Mouse (Mus musculus) limb, embryonic 14.5 days (tissue): ENCODE measurements at regions not wholly inside any gene's neighbourhood (a gene's known extent, or its start where the extent isn't known, plus 50 kb on each side); places are given as distances from the start of the nearest gene placed in this dataset.

Experiments
- ATAC-seq: fragments of 200-750 bp; cut with Nextera tagmentation; 2 replicates; pipeline ENCODE4 v1.8.0; 2017; ENCODE audit warnings: low read depth, moderate number of reproducible peaks, moderate TSS enrichment; ENCODE audit not compliant: low FRiP score
- DNase-seq: peaks from one replicate; pipeline ENCODE4 v3.0.0-alpha.2; 2015; ENCODE audit warnings: low spot score
- H3K27ac ChIP-seq: fragments of 300-500 bp; sonication (generic); replicated peaks from 2 replicates; pipeline ENCODE4 v1.5.1; 2014; ENCODE audit warnings: low read depth, mild to moderate bottlenecking, low read length, moderate library complexity, mixed read lengths
- H3K27me3 ChIP-seq: fragments of 300-500 bp; sonication (generic); 2 replicates; pipeline ENCODE4 v1.6.1; 2014; ENCODE audit warnings: low read length, mixed read lengths; ENCODE audit not compliant: control insufficient read depth, insufficient read depth
- H3K36me3 ChIP-seq: fragments of 300-500 bp; sonication (generic); 2 replicates; pipeline ENCODE4 v1.6.1; 2014; ENCODE audit warnings: mild to moderate bottlenecking, low read length, moderate library complexity, mixed read lengths; ENCODE audit not compliant: control insufficient read depth, insufficient read depth
- H3K4me1 ChIP-seq: fragments of 300-500 bp; sonication (generic); 2 replicates; pipeline ENCODE4 v1.6.1; 2014; ENCODE audit warnings: antibody characterized with exemption, low read length, mixed read lengths; ENCODE audit not compliant: control insufficient read depth, insufficient read depth
- H3K4me2 ChIP-seq: fragments of 300-500 bp; sonication (generic); replicated peaks from 2 replicates; pipeline ENCODE4 v1.6.1; 2014; ENCODE audit warnings: low read depth, mild to moderate bottlenecking, low read length, moderate library complexity; ENCODE audit not compliant: severe bottlenecking
- H3K4me3 ChIP-seq: fragments of 300-500 bp; sonication (generic); replicated peaks from 2 replicates; pipeline ENCODE4 v1.5.1; 2014; ENCODE audit warnings: low read length
- H3K9ac ChIP-seq: fragments of 300-500 bp; sonication (generic); 2 replicates; pipeline ENCODE4 v1.6.1; 2014; ENCODE audit warnings: mild to moderate bottlenecking, low read depth, low read length, moderate library complexity; ENCODE audit not compliant: severe bottlenecking
- H3K9me3 ChIP-seq: fragments of 300-500 bp; sonication (generic); 2 replicates; pipeline ENCODE4 v1.6.1; 2016; ENCODE audit warnings: low read length; ENCODE audit not compliant: control insufficient read depth
- POLR2A ChIP-seq: fragments of 200-500 bp; IDR thresholded peaks from 2 replicates; pipeline ENCODE4 v1.8.0; 2012; ENCODE audit warnings: inconsistent platforms, mild to moderate bottlenecking, moderate library complexity, borderline replicate concordance; ENCODE audit not compliant: insufficient read depth, insufficient read length; ENCODE audit errors: extremely low read depth
- WGBS: fragments of 180-500 bp; shearing (Covaris S2); extraction: QIAGEN DNeasy Blood & Tissue Kit; methylation state at CpG from one replicate; pipeline ENCODE4 v1.1.7; 2014; 5-methylcytosine and 5-hydroxymethylcytosine counted together

DNA sequence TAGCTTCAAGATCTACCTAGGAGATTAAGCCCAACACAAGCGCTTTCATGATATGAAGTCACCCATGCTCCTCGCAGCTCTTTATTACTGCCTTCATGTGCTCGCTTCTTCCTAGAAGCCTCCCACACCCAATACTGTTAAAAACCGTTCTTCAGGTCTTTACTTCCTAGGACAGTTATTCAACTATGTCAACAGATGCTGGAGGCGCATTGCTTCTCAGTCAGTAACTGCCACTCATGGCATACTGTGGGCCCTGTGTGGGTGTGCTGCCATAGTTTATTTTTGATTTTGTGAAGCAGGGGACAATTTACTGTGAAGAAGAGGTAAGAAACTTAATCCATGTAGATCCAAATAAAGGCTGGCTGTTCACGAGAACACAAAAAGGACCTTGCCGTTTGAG lies 89.2 kb downstream of the Kctd12 start:
- DNase-seq (no peak), ATAC-seq (no peak)
- no peak overlapping the region for H3K9ac ChIP-seq
- 93% methylated on average over 7 of the region's 7 CpGs for WGBS
- no peaks in the 10 kb centered on the region for H3K36me3 ChIP-seq
- H3K4me2 ChIP-seq = no peak overlapping the region
- no peak overlapping the region for H3K4me3 ChIP-seq
- H3K27ac ChIP-seq = no peak overlapping the region
- H3K4me1 ChIP-seq = no peaks in the 10 kb centered on the region
- no peaks in the 10 kb centered on the region for H3K27me3 ChIP-seq
- no peaks in the 10 kb centered on the region for H3K9me3 ChIP-seq
- no peak for TF ChIP-seq POLR2A

DNA sequence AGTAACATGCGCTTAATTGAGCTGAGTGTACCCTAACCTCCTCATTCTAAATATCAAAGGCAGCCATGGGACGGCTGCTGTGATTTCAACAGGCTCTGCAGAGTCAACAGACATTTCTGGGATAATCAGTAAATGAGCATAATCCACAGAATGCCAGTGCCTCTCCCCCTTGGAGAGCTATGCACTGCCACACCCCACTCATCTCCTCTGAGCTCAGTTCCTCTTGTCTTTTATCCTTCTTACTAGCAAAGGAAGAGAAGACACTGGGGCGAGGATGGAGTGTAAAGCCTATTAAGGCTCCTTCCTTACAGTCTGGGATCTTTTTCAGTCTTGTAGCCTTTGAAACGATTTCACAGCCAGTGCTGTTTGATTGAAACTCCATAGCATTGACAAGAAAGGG lies 90.9 kb downstream of the Kctd12 start:
- WGBS = 58% methylated on average over 4 of the region's 4 CpGs
- Histone ChIP-seq H3K9ac (no peak overlapping the region), H3K27me3 (no peaks in the 10 kb centered on the region), H3K4me1 (no peaks in the 10 kb centered on the region), H3K36me3 (no peaks in the 10 kb centered on the region), H3K9me3 (no peaks in the 10 kb centered on the region), H3K4me3 (no peak overlapping the region), H3K4me2 (no peak overlapping the region), H3K27ac (no peak overlapping the region)
- DNase-seq (no peak), ATAC-seq (no peak)
- no peak for TF ChIP-seq POLR2A

DNA sequence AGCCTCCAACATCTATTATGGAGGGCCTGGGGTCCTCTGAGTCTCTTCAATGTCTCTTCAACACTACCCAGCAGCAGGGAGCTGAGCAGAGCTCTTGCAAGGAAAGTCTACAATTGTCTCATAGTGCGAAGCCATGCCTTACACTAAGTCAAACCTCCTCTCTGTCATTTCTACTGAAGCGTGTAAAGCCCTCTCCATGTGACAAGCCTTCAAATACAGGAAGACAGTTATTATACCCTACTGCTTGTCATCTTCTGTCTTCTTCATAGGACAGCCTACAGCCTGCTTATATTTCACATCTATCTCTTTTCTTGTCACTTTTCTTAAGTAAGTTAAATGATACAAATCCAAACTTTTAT lies 97.2 kb downstream of the Kctd12 start:
- no peaks in the 10 kb centered on the region for H3K27me3 ChIP-seq

GRCm38 (mm10) chr14:102884539-102885239 lies 97.7 kb downstream of the Kctd12 start:
- no peak overlapping the region for H3K9ac ChIP-seq
- H3K36me3 ChIP-seq = no peaks in the 10 kb centered on the region
- 85% methylated on average over 10 of the region's 10 CpGs for WGBS
- TF ChIP-seq POLR2A = no peak
- no peak overlapping the region for H3K4me3 ChIP-seq
- DNase-seq (no peak), ATAC-seq (no peak)
- H3K27me3 ChIP-seq = no peaks in the 10 kb centered on the region
- H3K9me3 ChIP-seq = no peaks in the 10 kb centered on the region
- H3K4me1 ChIP-seq = peaks cover 8% of the 10 kb centered on the region
- no peak overlapping the region for H3K27ac ChIP-seq
- H3K4me2 ChIP-seq = no peak overlapping the region

More for the DNA sequence above, 97.2 kb downstream of the Kctd12 start:
- DNase-seq (no peak), ATAC-seq (no peak)
- H3K4me1 ChIP-seq = peaks cover 8% of the 10 kb centered on the region
- 86% methylated on average over 2 of the region's 2 CpGs for WGBS
- H3K4me2 ChIP-seq = no peak overlapping the region
- no peak for TF ChIP-seq POLR2A
- no peak overlapping the region for H3K27ac ChIP-seq
- H3K9me3 ChIP-seq = no peaks in the 10 kb centered on the region
- H3K36me3 ChIP-seq = no peaks in the 10 kb centered on the region
- H3K4me3 ChIP-seq = no peak overlapping the region
- no peak overlapping the region for H3K9ac ChIP-seq

- no peak overlapping the region for H3K4me3 ChIP-seq
- no peak overlapping the region for H3K27ac ChIP-seq
- H3K9me3 ChIP-seq = no peaks in the 10 kb centered on the region
- no peak for TF ChIP-seq POLR2A
- no peaks in the 10 kb centered on the region for H3K36me3 ChIP-seq
- peak; percentile 58 for DNase-seq
- H3K4me1 ChIP-seq = peaks cover 11% of the 10 kb centered on the region
- 82% methylated on average over 15 of the region's 15 CpGs for WGBS
- no peaks in the 10 kb centered on the region for H3K27me3 ChIP-seq
- ATAC-seq = no peak
- no peak overlapping the region for H3K4me2 ChIP-seq
- no peak overlapping the region for H3K9ac ChIP-seq
These were observed 98.9 kb downstream of the Kctd12 start for GRCm38 (mm10) chr14:102883344-102884122.
